Mouse (Mus musculus): ENCODE results near the gene Rap2a. TPM values are rescaled to one million over a fixed set of nuclear protein-coding genes. Genes with fewer than 3 reads are reported as not detected.

Rap2a gene
- polyA plus RNA-seq, 1 experiment, result 19.8 TPM

DNA sequence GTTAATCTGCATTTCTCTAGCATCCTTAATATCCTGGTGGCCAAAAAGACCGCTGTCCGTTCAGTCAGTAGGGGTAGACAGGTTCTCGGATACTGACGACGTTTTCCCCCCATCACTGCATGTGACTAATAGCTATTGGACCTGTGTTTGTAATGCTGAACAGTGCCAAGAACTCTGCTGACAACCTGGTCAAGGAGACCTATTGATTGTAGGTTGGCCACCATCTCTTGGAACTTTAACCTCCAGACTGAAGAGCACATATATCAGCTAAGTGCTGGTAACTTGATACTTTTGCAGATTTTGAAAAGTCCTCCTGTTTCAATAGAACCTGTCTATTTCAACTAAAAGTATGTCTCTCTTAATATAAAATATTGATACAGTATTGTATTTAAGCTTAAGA, 22.5 kb downstream of the Rap2a start:
- Histone ChIP-seq H3K4me3 (ENCODE audit: low read depth, low read length) (no peak overlapping the region), H3K9me3 (replicated peaks; ENCODE audit: control insufficient read depth, insufficient read depth, low read length, poor library complexity, severe bottlenecking) (no peaks in the 10 kb centered on the region), H3K27ac (ENCODE audit: insufficient read depth, low read length) (no peak overlapping the region), H3K9ac (ENCODE audit: low read depth, poor library complexity, severe bottlenecking) (no peak overlapping the region), H3K4me1 (ENCODE audit: control insufficient read depth, insufficient read depth, low read length) (no peaks in the 10 kb centered on the region), H3K36me3 (ENCODE audit: control insufficient read depth, insufficient read depth, low read length, poor library complexity, severe bottlenecking) (no peaks in the 10 kb centered on the region), H3K27me3 (ENCODE audit: control insufficient read depth, insufficient read depth, low read length, poor library complexity, severe bottlenecking) (no peaks in the 10 kb centered on the region)
- TF ChIP-seq CTCF (IDR thresholded peaks at IDR 0.05; ENCODE audit: low read depth, low read length) (no peak), EP300 (IDR thresholded peaks at IDR 0.05; ENCODE audit: insufficient read depth, low read depth, low read length) (no peak), POLR2A (IDR thresholded peaks at IDR 0.05; ENCODE audit: insufficient read depth, low read length) (no peak)

DNA sequence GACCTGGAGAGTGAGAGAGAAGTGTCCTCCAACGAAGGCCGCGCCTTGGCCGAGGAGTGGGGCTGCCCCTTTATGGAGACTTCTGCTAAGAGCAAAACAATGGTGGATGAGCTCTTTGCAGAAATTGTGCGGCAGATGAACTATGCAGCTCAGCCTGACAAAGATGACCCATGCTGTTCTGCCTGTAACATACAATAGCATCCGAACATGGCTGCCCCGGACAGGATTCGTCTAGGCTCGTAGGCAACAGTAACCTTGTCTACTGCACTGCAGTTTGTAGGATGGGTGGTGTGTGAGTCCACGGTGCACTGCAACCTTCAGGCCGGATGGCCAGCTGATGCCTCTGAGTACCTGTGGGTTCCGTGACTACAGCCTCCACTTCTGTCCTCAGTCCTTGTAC, 25.4 kb downstream of the Rap2a start:
- no peaks in the 10 kb centered on the region for H3K27me3 ChIP-seq (ENCODE audit: control insufficient read depth, insufficient read depth, low read length, poor library complexity, severe bottlenecking)
- H3K4me3 ChIP-seq (ENCODE audit: low read depth, low read length), result no peak overlapping the region
- TF ChIP-seq POLR2A (IDR thresholded peaks at IDR 0.05; ENCODE audit: insufficient read depth, low read length), result no peak
- no peak for TF ChIP-seq EP300 (IDR thresholded peaks at IDR 0.05; ENCODE audit: insufficient read depth, low read depth, low read length)
- TF ChIP-seq CTCF (IDR thresholded peaks at IDR 0.05; ENCODE audit: low read depth, low read length), result no peak
- H3K9me3 ChIP-seq (replicated peaks; ENCODE audit: control insufficient read depth, insufficient read depth, low read length, poor library complexity, severe bottlenecking), result no peaks in the 10 kb centered on the region
- no peak overlapping the region for H3K27ac ChIP-seq (ENCODE audit: insufficient read depth, low read length)
- H3K36me3 ChIP-seq (ENCODE audit: control insufficient read depth, insufficient read depth, low read length, poor library complexity, severe bottlenecking), result no peaks in the 10 kb centered on the region
- H3K4me1 ChIP-seq (ENCODE audit: control insufficient read depth, insufficient read depth, low read length), result no peaks in the 10 kb centered on the region
- H3K9ac ChIP-seq (ENCODE audit: low read depth, poor library complexity, severe bottlenecking), result no peak overlapping the region

DNA sequence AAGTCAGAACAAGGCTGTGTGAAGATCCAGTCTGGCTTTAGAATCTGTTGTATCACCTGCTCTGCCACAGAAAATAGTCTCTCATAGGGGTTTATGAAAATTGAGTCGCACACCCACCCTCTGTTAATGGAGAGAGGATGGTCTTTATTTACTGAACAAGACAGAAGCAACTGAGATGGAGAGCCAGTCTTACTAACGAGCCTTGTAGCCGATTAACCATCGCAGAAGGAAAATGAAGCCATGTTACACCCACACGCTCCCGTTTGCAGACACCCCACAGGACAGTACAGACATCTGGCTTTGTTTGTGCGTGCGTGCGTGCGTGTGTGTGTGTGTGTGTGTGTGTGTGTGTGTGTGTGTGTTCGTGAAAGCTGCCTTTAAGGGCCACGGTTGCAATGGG, 26.2 kb downstream of the Rap2a start:
- no peak for TF ChIP-seq POLR2A (IDR thresholded peaks at IDR 0.05; ENCODE audit: insufficient read depth, low read length)
- TF ChIP-seq EP300 (IDR thresholded peaks at IDR 0.05; ENCODE audit: insufficient read depth, low read depth, low read length), result no peak
- TF ChIP-seq CTCF (IDR thresholded peaks at IDR 0.05; ENCODE audit: low read depth, low read length), result no peak
- Histone ChIP-seq H3K36me3 (ENCODE audit: control insufficient read depth, insufficient read depth, low read length, poor library complexity, severe bottlenecking) (no peaks in the 10 kb centered on the region), H3K27ac (ENCODE audit: insufficient read depth, low read length) (no peak overlapping the region), H3K9ac (ENCODE audit: low read depth, poor library complexity, severe bottlenecking) (no peak overlapping the region), H3K4me3 (ENCODE audit: low read depth, low read length) (no peak overlapping the region), H3K27me3 (ENCODE audit: control insufficient read depth, insufficient read depth, low read length, poor library complexity, severe bottlenecking) (no peaks in the 10 kb centered on the region), H3K9me3 (replicated peaks; ENCODE audit: control insufficient read depth, insufficient read depth, low read length, poor library complexity, severe bottlenecking) (no peaks in the 10 kb centered on the region), H3K4me1 (ENCODE audit: control insufficient read depth, insufficient read depth, low read length) (no peaks in the 10 kb centered on the region)

DNA sequence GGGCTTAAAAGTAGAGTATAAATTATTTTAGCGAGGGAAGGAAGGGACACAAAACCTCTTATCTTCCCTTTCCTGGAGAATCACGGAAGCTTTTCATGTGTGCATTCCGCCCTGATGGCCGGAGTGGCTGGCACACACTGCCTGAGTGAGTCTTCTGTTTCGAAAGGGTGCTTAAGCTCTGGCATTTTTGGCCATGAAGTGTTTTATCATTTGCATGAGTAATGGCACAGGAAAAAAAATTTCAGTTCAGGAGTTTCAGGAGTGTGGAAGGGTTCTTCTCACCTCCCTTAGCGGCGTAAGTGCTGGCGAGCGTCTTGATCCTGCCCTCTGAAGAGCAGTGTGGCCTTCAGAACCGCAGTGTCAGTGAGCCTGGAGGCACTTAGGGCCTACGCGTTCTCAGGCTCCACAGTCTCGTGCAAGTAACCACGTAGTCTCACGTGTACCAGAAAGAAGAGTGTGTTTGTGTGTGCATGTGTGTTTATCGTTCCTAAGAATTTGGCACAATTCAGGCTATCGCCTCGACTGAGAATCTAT, 26.8 kb downstream of the Rap2a start:
- no peak overlapping the region for H3K4me3 ChIP-seq (ENCODE audit: low read depth, low read length)
- H3K36me3 ChIP-seq (ENCODE audit: control insufficient read depth, insufficient read depth, low read length, poor library complexity, severe bottlenecking), result no peaks in the 10 kb centered on the region
- H3K27ac ChIP-seq (ENCODE audit: insufficient read depth, low read length), result no peak overlapping the region
- H3K4me1 ChIP-seq (ENCODE audit: control insufficient read depth, insufficient read depth, low read length), result no peaks in the 10 kb centered on the region
- no peaks in the 10 kb centered on the region for H3K9me3 ChIP-seq (replicated peaks; ENCODE audit: control insufficient read depth, insufficient read depth, low read length, poor library complexity, severe bottlenecking)
- H3K9ac ChIP-seq (ENCODE audit: low read depth, poor library complexity, severe bottlenecking), result no peak overlapping the region
- TF ChIP-seq CTCF (IDR thresholded peaks at IDR 0.05; ENCODE audit: low read depth, low read length), result no peak
- no peak for TF ChIP-seq EP300 (IDR thresholded peaks at IDR 0.05; ENCODE audit: insufficient read depth, low read depth, low read length)
- TF ChIP-seq POLR2A (IDR thresholded peaks at IDR 0.05; ENCODE audit: insufficient read depth, low read length), result no peak
- H3K27me3 ChIP-seq (ENCODE audit: control insufficient read depth, insufficient read depth, low read length, poor library complexity, severe bottlenecking), result no peaks in the 10 kb centered on the region

DNA sequence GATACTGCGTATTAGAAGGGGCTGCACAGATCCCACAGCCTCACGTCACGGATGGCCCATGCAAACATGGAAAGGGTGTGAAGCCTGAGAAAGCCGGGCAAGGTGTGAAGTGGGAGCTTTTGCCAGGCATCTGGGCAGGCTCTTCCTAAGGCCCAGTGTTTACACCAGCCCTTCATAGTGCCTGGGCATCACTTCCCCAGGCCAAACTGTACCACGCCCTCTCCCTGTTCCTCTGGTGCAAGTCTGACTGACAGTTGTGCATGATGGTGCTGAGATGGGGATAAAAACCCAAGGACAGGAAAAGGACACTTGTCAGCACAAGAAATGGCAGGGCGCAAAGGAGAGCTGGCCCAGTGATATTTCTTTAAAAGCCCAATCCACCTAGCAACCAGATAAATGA, 27.7 kb downstream of the Rap2a start:
- TF ChIP-seq CTCF (IDR thresholded peaks at IDR 0.05; ENCODE audit: low read depth, low read length) (no peak), EP300 (IDR thresholded peaks at IDR 0.05; ENCODE audit: insufficient read depth, low read depth, low read length) (no peak), POLR2A (IDR thresholded peaks at IDR 0.05; ENCODE audit: insufficient read depth, low read length) (no peak)
- Histone ChIP-seq H3K9ac (ENCODE audit: low read depth, poor library complexity, severe bottlenecking) (no peak overlapping the region), H3K9me3 (replicated peaks; ENCODE audit: control insufficient read depth, insufficient read depth, low read length, poor library complexity, severe bottlenecking) (no peaks in the 10 kb centered on the region)

DNA sequence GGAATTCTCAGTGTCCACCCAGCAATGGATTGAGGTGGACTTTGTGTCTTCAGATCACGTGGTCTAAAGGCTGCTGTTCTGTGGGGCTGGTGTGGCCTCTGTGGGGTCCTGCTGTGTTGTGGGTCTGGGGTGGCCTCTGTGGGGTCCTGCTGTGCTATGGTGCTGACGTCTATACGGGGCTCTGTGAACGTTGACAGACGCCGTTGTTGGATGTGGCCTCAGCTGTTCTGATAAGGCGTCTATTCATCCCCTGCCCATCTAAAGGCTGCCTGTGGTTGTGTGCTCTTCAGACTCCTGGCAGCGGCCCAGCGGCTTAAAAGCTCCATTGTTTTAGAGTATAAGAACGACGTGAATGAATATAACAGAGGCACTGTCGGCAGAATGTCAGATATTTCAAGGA, 29.3 kb downstream of the Rap2a start:
- no peaks in the 10 kb centered on the region for H3K4me1 ChIP-seq (ENCODE audit: control insufficient read depth, insufficient read depth, low read length)
- H3K27ac ChIP-seq (ENCODE audit: insufficient read depth, low read length), result no peak overlapping the region
- H3K9ac ChIP-seq (ENCODE audit: low read depth, poor library complexity, severe bottlenecking), result no peak overlapping the region
- no peak for TF ChIP-seq POLR2A (IDR thresholded peaks at IDR 0.05; ENCODE audit: insufficient read depth, low read length)
- no peaks in the 10 kb centered on the region for H3K27me3 ChIP-seq (ENCODE audit: control insufficient read depth, insufficient read depth, low read length, poor library complexity, severe bottlenecking)
- no peaks in the 10 kb centered on the region for H3K36me3 ChIP-seq (ENCODE audit: control insufficient read depth, insufficient read depth, low read length, poor library complexity, severe bottlenecking)
- no peaks in the 10 kb centered on the region for H3K9me3 ChIP-seq (replicated peaks; ENCODE audit: control insufficient read depth, insufficient read depth, low read length, poor library complexity, severe bottlenecking)
- H3K4me3 ChIP-seq (ENCODE audit: low read depth, low read length), result no peak overlapping the region

More for the DNA sequence above, 27.7 kb downstream of the Rap2a start:
- Histone ChIP-seq H3K4me1 (ENCODE audit: control insufficient read depth, insufficient read depth, low read length) (no peaks in the 10 kb centered on the region), H3K27ac (ENCODE audit: insufficient read depth, low read length) (no peak overlapping the region), H3K27me3 (ENCODE audit: control insufficient read depth, insufficient read depth, low read length, poor library complexity, severe bottlenecking) (no peaks in the 10 kb centered on the region), H3K36me3 (ENCODE audit: control insufficient read depth, insufficient read depth, low read length, poor library complexity, severe bottlenecking) (no peaks in the 10 kb centered on the region), H3K4me3 (ENCODE audit: low read depth, low read length) (no peak overlapping the region)
